Mouse (Mus musculus) layer of hippocampus, adult 2 months (tissue): ENCODE measurements around the gene Ppfia3. TPM values are rescaled to one million over a fixed set of nuclear protein-coding genes. Genes with fewer than 3 reads are reported as not detected.
A peak's percentile ranks its signal among the peaks of the same experiment; 100 is the strongest.

ENCODE experiments used
- DNase-seq, 2 experiments: peaks; one replicate each; pipeline ENCODE4 v3.0.0; 2022; ENCODE audit warnings: low spot score in 2 of 2
- H3K27ac ChIP-seq: fragments of 200-600 bp; 2 replicates; pipeline ENCODE4 v1.8.1; 2022
- H3K4me3 ChIP-seq: fragments of 200-600 bp; 2 replicates; pipeline ENCODE4 v1.8.1; 2022; ENCODE audit warnings: mild to moderate bottlenecking
- CTCF ChIP-seq: fragments of 200-600 bp; conservative IDR thresholded peaks from 2 replicates; pipeline ENCODE4 v1.8.1; 2022; ENCODE audit warnings: antibody characterized with exemption, mild to moderate bottlenecking, moderate library complexity
- total RNA-seq, 2 experiments: library from RNA; stranded (reverse); gene quantifications; 2 replicates each; pipeline ENCODE4 v1.2.3; 2021

Ppfia3 gene
- total RNA-seq, 2 experiments from 2014 or later: 133 to 138 TPM

DNA sequence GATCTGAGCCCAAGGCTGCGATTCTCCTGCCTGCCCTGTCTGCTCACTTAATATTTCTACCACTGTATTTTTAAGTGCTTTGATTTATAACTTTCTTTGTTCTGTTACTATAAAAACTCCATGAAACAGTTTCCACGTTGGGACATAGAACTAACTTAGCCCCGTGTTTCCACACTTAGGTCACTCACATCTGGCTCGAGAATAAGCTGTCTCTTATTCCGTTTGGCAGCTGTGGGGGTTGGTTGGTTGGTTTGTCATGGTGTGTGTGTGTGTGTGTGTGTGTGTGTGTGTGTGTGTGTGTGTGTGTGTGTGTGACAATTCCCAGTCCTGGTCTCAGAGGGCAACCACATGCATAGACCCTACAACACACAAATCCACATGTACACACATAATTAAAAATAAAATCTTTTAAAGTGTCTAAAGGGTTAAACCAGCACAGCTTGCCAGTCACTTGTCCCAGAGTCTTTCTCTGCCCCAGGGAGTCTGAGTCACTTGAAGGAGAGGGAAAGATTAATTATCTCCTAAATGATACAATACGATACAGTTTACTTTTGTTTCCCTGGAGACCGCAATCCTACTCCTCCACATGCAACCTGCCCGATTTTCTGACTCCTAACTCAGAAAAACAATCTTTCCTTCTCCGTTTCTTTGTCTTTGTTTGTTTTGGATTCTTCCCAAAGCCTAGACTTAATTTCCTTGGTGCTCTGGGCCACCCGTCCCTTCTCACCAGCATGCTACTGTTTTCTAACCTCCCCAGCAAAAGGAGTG is 53.9 kb downstream of the Ppfia3 start:
- H3K4me3 ChIP-seq: no peak overlapping the region
- TF ChIP-seq CTCF: no peak
- DNase-seq: no peak
- peak overlapping the region; percentile 86 for H3K27ac ChIP-seq

- Histone ChIP-seq H3K4me3 (no peak overlapping the region), H3K27ac (no peak overlapping the region)
- DNase-seq: no peak
- no peak for TF ChIP-seq CTCF
Observed at GRCm38 (mm10) chr7:45312023-45312422, 54.8 kb downstream of the Ppfia3 start.

DNA sequence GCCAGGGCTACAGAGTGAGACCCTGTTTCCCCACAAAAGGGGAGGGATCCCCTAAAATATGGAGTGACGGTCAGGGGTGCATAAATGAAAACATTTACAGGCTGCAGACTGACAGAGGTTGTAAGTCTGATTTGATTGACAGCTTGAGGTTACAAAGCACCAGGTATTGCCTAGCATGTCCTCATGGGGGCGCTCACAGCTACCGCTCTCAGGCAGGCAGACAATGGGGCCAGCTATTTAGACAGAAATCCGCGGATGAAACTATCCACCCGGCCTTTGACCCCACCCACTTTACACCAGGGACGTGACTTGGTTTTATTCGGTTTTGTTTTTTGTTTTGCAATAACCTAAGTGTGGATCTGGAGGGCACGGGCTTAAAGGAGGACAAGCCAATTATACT is 57.4 kb downstream of the Ppfia3 start:
- no peak overlapping the region for H3K4me3 ChIP-seq
- peak; percentile 84 for TF ChIP-seq CTCF
- no peak overlapping the region for H3K27ac ChIP-seq
- DNase-seq: peak in 1 of 2 experiments; percentile 62

- Histone ChIP-seq H3K4me3 (no peak overlapping the region), H3K27ac (no peak overlapping the region)
- DNase-seq: no peak
- TF ChIP-seq CTCF: no peak
Observed at GRCm38 (mm10) chr7:45308551-45309240, 58.1 kb downstream of the Ppfia3 start.

GRCm38 (mm10) chr7:45305275-45305674 is 61.5 kb downstream of the Ppfia3 start:
- H3K4me3 ChIP-seq: peak overlapping the region; percentile 26
- peak; percentile 84 for TF ChIP-seq CTCF
- peak; percentile 68 to 88 for DNase-seq
- H3K27ac ChIP-seq: no peak overlapping the region

DNA sequence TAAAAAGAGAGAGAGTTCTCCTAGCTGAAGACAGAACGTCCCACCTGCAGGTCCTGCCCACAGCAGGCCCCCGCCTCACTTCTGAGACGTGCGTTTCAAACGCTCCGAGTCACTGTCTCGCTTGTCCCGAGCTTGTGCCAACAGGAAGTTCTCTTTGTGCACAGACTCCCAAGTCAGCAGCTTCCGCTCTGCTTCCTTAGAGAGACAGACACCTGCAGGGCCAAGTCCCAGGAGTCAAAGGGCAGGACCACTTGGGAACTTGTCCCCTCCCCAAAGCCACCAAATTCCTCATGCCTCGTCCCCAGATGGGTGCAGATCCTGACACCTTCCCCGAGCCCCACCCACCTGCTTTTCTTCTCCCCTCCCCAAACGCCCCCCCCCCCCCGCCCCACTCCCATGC is 62.0 kb downstream of the Ppfia3 start:
- H3K4me3 ChIP-seq: peak overlapping the region; percentile 26
- no peak for DNase-seq
- TF ChIP-seq CTCF: no peak
- H3K27ac ChIP-seq: peak overlapping the region; percentile 55; the same call in 1 of the 2 replicates

- DNase-seq: no peak
- H3K4me3 ChIP-seq: no peak overlapping the region
- TF ChIP-seq CTCF: no peak
- H3K27ac ChIP-seq: peak overlapping the region; percentile 64
Observed at GRCm38 (mm10) chr7:45302626-45303025, 64.2 kb downstream of the Ppfia3 start.

DNA sequence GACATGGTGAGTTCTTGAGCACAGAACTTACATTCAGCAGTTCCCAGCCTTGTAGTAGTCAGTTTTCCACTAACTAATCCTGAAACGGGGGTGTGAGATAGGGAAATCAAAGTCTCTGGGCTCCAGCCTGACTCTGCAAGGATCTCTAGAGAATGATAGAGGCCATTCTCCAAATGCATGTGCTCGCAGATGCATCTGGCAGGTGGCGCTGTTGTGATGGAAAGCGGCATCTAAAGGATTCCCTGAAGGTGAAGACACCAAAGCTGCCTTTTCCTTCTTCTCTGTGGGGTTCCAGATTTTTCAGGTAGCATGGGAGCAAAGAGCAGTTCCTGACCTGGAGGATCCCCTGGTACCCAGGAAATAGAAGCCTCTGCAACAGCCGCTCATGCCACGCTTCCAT is 66.5 kb downstream of the Ppfia3 start:
- peak; percentile 75 for TF ChIP-seq CTCF
- DNase-seq: peak; percentile 65 to 72
- H3K4me3 ChIP-seq: no peak overlapping the region
- peak overlapping the region; percentile 53 for H3K27ac ChIP-seq

- TF ChIP-seq CTCF: peak; percentile 74
- H3K27ac ChIP-seq: peak overlapping the region; percentile 53
- H3K4me3 ChIP-seq: no peak overlapping the region
- DNase-seq: peak; percentile 75 to 78
Observed at GRCm38 (mm10) chr7:45299752-45300151, 67.1 kb downstream of the Ppfia3 start.

GRCm38 (mm10) chr7:45297563-45297962 is 69.3 kb downstream of the Ppfia3 start:
- no peak overlapping the region for H3K27ac ChIP-seq
- no peak for TF ChIP-seq CTCF
- no peak for DNase-seq
- H3K4me3 ChIP-seq: no peak overlapping the region

- no peak for TF ChIP-seq CTCF
- H3K4me3 ChIP-seq: no peak overlapping the region
- no peak overlapping the region for H3K27ac ChIP-seq
- no peak for DNase-seq
Observed at GRCm38 (mm10) chr7:45296626-45297025, 70.2 kb downstream of the Ppfia3 start.

Other genes starting within 250 kb of the Ppfia3 start
- gene Rps11, start 242.6 kb downstream of the Ppfia3 start, total RNA-seq: 100 to 1,000 TPM; 436 to 442 TPM
- 100 to 1,000 TPM; 808 to 856 TPM for gene Rpl13a, start 238.3 kb downstream of the Ppfia3 start, total RNA-seq
- not detected for gene Gm45713, start 230.8 kb downstream of the Ppfia3 start, total RNA-seq
- gene Flt3l, start 230.6 kb downstream of the Ppfia3 start, total RNA-seq: 1 to 10 TPM; 9.4 TPM
- gene Pih1d1, start 212.7 kb downstream of the Ppfia3 start, total RNA-seq: 10 to 100 TPM; 43.0 to 46.1 TPM
- 10 to 100 TPM; 13.2 to 13.3 TPM for gene Aldh16a1, start 212.4 kb downstream of the Ppfia3 start, total RNA-seq
- gene Slc17a7, start 203.1 kb downstream of the Ppfia3 start, total RNA-seq: 1,000 to 10,000 TPM; 1,342 to 1,423 TPM
- gene Gfy, start 187.4 kb downstream of the Ppfia3 start, total RNA-seq: under 1 TPM in 1 of 2 experiments, not detected in 1; 0.20 TPM
- gene Pth2, start 186.0 kb downstream of the Ppfia3 start, total RNA-seq: not detected
- 1 to 10 TPM; 3.5 to 3.9 TPM for gene Ccdc155, start 162.1 kb downstream of the Ppfia3 start, total RNA-seq
- 1 to 10 TPM; 1.6 TPM for gene Dkkl1, start 154.9 kb downstream of the Ppfia3 start, total RNA-seq
- 1 to 10 TPM; 4.3 to 5.7 TPM for gene Tead2, start 151.3 kb downstream of the Ppfia3 start, total RNA-seq
- 1 to 10 TPM; 3.7 to 5.5 TPM for gene Cd37, start 127.9 kb downstream of the Ppfia3 start, total RNA-seq
- 1 to 10 TPM; 1.7 to 2.8 TPM for gene Slc6a16, start 125.9 kb downstream of the Ppfia3 start, total RNA-seq
- gene Slc6a21, start 89.5 kb downstream of the Ppfia3 start, total RNA-seq: not detected
- gene Trpm4, start 33.2 kb downstream of the Ppfia3 start, total RNA-seq: 10 to 100 TPM; 12.8 to 16.5 TPM
- gene Hrc, start 31.7 kb downstream of the Ppfia3 start, total RNA-seq: under 1 TPM; 0.22 to 0.33 TPM
- gene Lin7b, start 3.6 kb upstream of the Ppfia3 start, total RNA-seq: 100 to 1,000 TPM; 138 to 146 TPM
- 100 to 1,000 TPM; 456 to 514 TPM for gene Snrnp70, start 28.7 kb upstream of the Ppfia3 start, total RNA-seq
- not detected for gene Kcna7, start 38.6 kb upstream of the Ppfia3 start, total RNA-seq
- not detected for gene Ntf5, start 46.7 kb upstream of the Ppfia3 start, total RNA-seq
- gene Lhb, start 53.8 kb upstream of the Ppfia3 start, total RNA-seq: not detected
- gene Gys1, start 67.8 kb upstream of the Ppfia3 start, total RNA-seq: 10 to 100 TPM; 16.1 to 20.3 TPM
- gene Ruvbl2, start 71.1 kb upstream of the Ppfia3 start, total RNA-seq: 10 to 100 TPM; 35.0 to 37.2 TPM
- 100 to 1,000 TPM; 186 to 204 TPM for gene Ftl1, start 92.9 kb upstream of the Ppfia3 start, total RNA-seq
- 10 to 100 TPM; 73.2 to 77.6 TPM for gene Bax, start 99.9 kb upstream of the Ppfia3 start, total RNA-seq
- gene Tulp2, start 114.9 kb upstream of the Ppfia3 start, total RNA-seq: not detected
- gene Gm45808, start 119.8 kb upstream of the Ppfia3 start, total RNA-seq: 1 to 10 TPM; 2.1 to 3.1 TPM
- gene Dhdh, start 121.8 kb upstream of the Ppfia3 start, total RNA-seq: 1 to 10 TPM; 4.3 to 4.4 TPM
- gene Nucb1, start 143.4 kb upstream of the Ppfia3 start, total RNA-seq: 10 to 100 TPM; 97.6 to 98.2 TPM
- 10 to 100 TPM; 19.0 to 25.8 TPM for gene Ppp1r15a, start 159.2 kb upstream of the Ppfia3 start, total RNA-seq
- under 1 TPM; 0.52 to 0.79 TPM for gene Plekha4, start 159.3 kb upstream of the Ppfia3 start, total RNA-seq
- not detected for gene Hsd17b14, start 187.9 kb upstream of the Ppfia3 start, total RNA-seq
- gene Bcat2, start 203.1 kb upstream of the Ppfia3 start, total RNA-seq: 10 to 100 TPM; 20.6 to 28.2 TPM
- gene Fgf21, start 248.5 kb upstream of the Ppfia3 start, total RNA-seq: not detected